Mouse (Mus musculus): ENCODE results near the gene Pcdh7. TPM values are rescaled to one million over a fixed set of nuclear protein-coding genes. Genes with fewer than 3 reads are reported as not detected.

The Pcdh7 gene
- polyA plus RNA-seq, 2 experiments = 12.5 to 13.7 TPM

GRCm38 (mm10) chr5:58082230-58082629, 364.5 kb downstream of the Pcdh7 start:
- H3K27me3 ChIP-seq (ENCODE audit: control insufficient read depth, insufficient read depth, low read length) = no peaks in the 10 kb centered on the region
- H3K9me3 ChIP-seq (ENCODE audit: control insufficient read depth, low read length) = no peaks in the 10 kb centered on the region
- H3K9ac ChIP-seq (ENCODE audit: low read depth, low read length, severe bottlenecking) = no peak overlapping the region
- H3K4me2 ChIP-seq (replicated peaks; ENCODE audit: low read depth, low read length, severe bottlenecking) = no peak overlapping the region
- H3K36me3 ChIP-seq (ENCODE audit: control insufficient read depth, insufficient read depth, low read length) = no peaks in the 10 kb centered on the region
- ATAC-seq (ENCODE audit: low FRiP score, low read depth) = no peak
- DNase-seq (ENCODE audit: low spot score) = no peak
- TF ChIP-seq POLR2A (IDR thresholded peaks at IDR 0.05; ENCODE audit: borderline replicate concordance, extremely low read depth, insufficient read depth, insufficient read length) = no peak
- no peak overlapping the region for H3K27ac ChIP-seq (replicated peaks; ENCODE audit: low read depth, low read length)
- 89% methylated on average over 2 of the region's 2 CpGs for WGBS
- no peaks in the 10 kb centered on the region for H3K4me1 ChIP-seq (ENCODE audit: control insufficient read depth, insufficient read depth, low read length)
- H3K4me3 ChIP-seq (replicated peaks; ENCODE audit: low read length) = no peak overlapping the region

DNA sequence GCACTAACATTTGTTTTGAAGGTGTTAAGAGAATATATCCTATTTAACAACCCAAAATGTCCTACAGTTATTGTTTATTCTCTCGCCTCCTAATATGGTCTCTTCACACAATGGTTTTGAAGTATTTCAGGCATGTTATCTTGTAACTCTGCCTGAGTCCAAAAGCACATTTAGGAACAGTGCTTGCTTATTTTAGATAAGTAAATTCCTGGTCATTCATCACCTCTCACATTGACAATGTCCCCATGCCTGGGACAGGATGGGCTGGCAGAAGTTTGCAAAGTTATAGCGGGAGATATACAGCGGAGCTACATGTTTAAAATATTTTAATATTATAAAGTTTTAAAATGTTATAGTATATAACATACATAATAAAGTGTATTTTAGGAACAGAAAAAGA, 365.3 kb downstream of the Pcdh7 start:
- no peak for TF ChIP-seq POLR2A (IDR thresholded peaks at IDR 0.05; ENCODE audit: borderline replicate concordance, extremely low read depth, insufficient read depth, insufficient read length)
- DNase-seq (ENCODE audit: low spot score) (no peak), ATAC-seq (ENCODE audit: low FRiP score, low read depth) (no peak)
- Histone ChIP-seq H3K4me2 (replicated peaks; ENCODE audit: low read depth, low read length, severe bottlenecking) (no peak overlapping the region), H3K9ac (ENCODE audit: low read depth, low read length, severe bottlenecking) (no peak overlapping the region), H3K9me3 (ENCODE audit: control insufficient read depth, low read length) (no peaks in the 10 kb centered on the region), H3K36me3 (ENCODE audit: control insufficient read depth, insufficient read depth, low read length) (no peaks in the 10 kb centered on the region), H3K4me3 (replicated peaks; ENCODE audit: low read length) (no peak overlapping the region), H3K4me1 (ENCODE audit: control insufficient read depth, insufficient read depth, low read length) (no peaks in the 10 kb centered on the region), H3K27ac (replicated peaks; ENCODE audit: low read depth, low read length) (no peak overlapping the region), H3K27me3 (ENCODE audit: control insufficient read depth, insufficient read depth, low read length) (no peaks in the 10 kb centered on the region)
- WGBS = 70% methylated on average over 3 of the region's 3 CpGs

- H3K4me3 ChIP-seq (replicated peaks; ENCODE audit: low read length) = no peak overlapping the region
- H3K4me2 ChIP-seq (replicated peaks; ENCODE audit: low read depth, low read length, severe bottlenecking) = no peak overlapping the region
- no peaks in the 10 kb centered on the region for H3K4me1 ChIP-seq (ENCODE audit: control insufficient read depth, insufficient read depth, low read length)
- no peak for TF ChIP-seq POLR2A (IDR thresholded peaks at IDR 0.05; ENCODE audit: borderline replicate concordance, extremely low read depth, insufficient read depth, insufficient read length)
- H3K27me3 ChIP-seq (ENCODE audit: control insufficient read depth, insufficient read depth, low read length) = no peaks in the 10 kb centered on the region
- no peak overlapping the region for H3K27ac ChIP-seq (replicated peaks; ENCODE audit: low read depth, low read length)
- H3K9ac ChIP-seq (ENCODE audit: low read depth, low read length, severe bottlenecking) = no peak overlapping the region
- ATAC-seq (ENCODE audit: low FRiP score, low read depth) = no peak
- no peaks in the 10 kb centered on the region for H3K9me3 ChIP-seq (ENCODE audit: control insufficient read depth, low read length)
- WGBS = 46% methylated on average over 6 of the region's 6 CpGs
- no peaks in the 10 kb centered on the region for H3K36me3 ChIP-seq (ENCODE audit: control insufficient read depth, insufficient read depth, low read length)
- peak; percentile 9 for DNase-seq (ENCODE audit: low spot score)
Measured at GRCm38 (mm10) chr5:58083972-58084371, 366.2 kb downstream of the Pcdh7 start.

DNA sequence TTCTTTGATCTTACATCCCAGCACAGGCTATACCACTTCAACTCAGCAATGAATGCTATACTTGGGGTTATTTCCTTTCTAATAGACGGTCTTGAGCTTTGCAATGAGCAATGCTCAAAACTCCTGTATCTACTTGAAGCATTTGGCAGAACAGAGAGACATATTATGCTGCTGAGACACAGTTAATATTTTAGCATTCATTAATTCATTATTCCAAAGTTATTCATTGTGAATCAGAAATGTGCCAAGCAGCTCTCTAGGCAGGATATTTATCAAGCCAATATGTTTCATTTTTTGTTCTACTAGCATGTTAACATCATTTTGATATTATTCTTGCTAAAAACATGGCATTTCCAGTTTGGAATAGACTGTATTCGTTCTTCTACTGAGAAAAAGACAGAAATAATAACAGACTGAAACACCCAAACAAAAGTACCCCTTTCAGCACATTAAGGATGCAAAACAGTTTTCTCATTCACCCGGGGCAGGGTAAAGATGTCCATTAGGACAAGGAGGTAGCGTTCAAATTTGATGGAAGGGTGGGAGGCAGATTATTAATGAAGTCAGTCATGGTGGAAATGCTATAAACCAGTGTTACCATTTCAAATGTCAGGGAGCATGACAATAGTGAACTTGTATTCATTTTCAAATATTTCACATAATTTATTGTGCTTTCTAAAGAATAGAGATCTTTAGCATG, 391.0 kb downstream of the Pcdh7 start:
- no peak for ATAC-seq (ENCODE audit: low FRiP score, low read depth)
- no peaks in the 10 kb centered on the region for H3K36me3 ChIP-seq (ENCODE audit: control insufficient read depth, insufficient read depth, low read length)

DNA sequence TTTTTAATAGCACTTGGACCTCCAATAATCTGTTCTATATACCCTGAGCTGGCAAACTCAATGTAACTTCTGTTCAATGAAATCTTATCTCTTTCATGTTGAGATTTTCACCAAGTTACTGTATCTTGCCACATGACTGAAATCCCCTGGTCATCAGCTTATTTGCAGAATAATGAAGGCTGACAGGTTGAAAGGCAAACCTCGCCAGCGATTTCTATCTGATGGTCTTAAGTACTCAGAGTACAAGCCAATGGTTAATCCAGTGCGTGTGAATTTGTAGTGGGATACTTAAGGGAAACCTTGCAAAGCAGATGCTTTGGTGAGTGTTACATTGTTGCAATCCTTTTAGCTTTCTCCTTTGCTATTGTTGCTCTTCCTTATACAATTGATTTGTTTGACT, 398.3 kb downstream of the Pcdh7 start:
- Histone ChIP-seq H3K4me2 (replicated peaks; ENCODE audit: low read depth, low read length, severe bottlenecking) (no peak overlapping the region), H3K4me1 (ENCODE audit: control insufficient read depth, insufficient read depth, low read length) (no peaks in the 10 kb centered on the region), H3K27me3 (ENCODE audit: control insufficient read depth, insufficient read depth, low read length) (no peaks in the 10 kb centered on the region), H3K36me3 (ENCODE audit: control insufficient read depth, insufficient read depth, low read length) (no peaks in the 10 kb centered on the region), H3K27ac (replicated peaks; ENCODE audit: low read depth, low read length) (no peak overlapping the region), H3K9ac (ENCODE audit: low read depth, low read length, severe bottlenecking) (no peak overlapping the region), H3K4me3 (replicated peaks; ENCODE audit: low read length) (no peak overlapping the region), H3K9me3 (ENCODE audit: control insufficient read depth, low read length) (no peaks in the 10 kb centered on the region)
- TF ChIP-seq POLR2A (IDR thresholded peaks at IDR 0.05; ENCODE audit: borderline replicate concordance, extremely low read depth, insufficient read depth, insufficient read length) = no peak
- no peak for ATAC-seq (ENCODE audit: low FRiP score, low read depth)
- 82% methylated on average over 3 of the region's 3 CpGs for WGBS
- no peak for DNase-seq (ENCODE audit: low spot score)

More for the DNA sequence above, 391.0 kb downstream of the Pcdh7 start:
- H3K27ac ChIP-seq (replicated peaks; ENCODE audit: low read depth, low read length) = no peak overlapping the region
- H3K9me3 ChIP-seq (ENCODE audit: control insufficient read depth, low read length) = no peaks in the 10 kb centered on the region
- no peak overlapping the region for H3K4me2 ChIP-seq (replicated peaks; ENCODE audit: low read depth, low read length, severe bottlenecking)
- no peak overlapping the region for H3K9ac ChIP-seq (ENCODE audit: low read depth, low read length, severe bottlenecking)
- DNase-seq (ENCODE audit: low spot score) = no peak
- TF ChIP-seq POLR2A (IDR thresholded peaks at IDR 0.05; ENCODE audit: borderline replicate concordance, extremely low read depth, insufficient read depth, insufficient read length) = no peak
- no peaks in the 10 kb centered on the region for H3K4me1 ChIP-seq (ENCODE audit: control insufficient read depth, insufficient read depth, low read length)
- H3K4me3 ChIP-seq (replicated peaks; ENCODE audit: low read length) = no peak overlapping the region
- 82% methylated on average over 4 of the region's 4 CpGs for WGBS
- H3K27me3 ChIP-seq (ENCODE audit: control insufficient read depth, insufficient read depth, low read length) = no peaks in the 10 kb centered on the region

Data from limb, embryonic 14.5 days (tissue).